Mouse (Mus musculus): ENCODE measurements around the gene Parp6. TPM values are rescaled to one million over a fixed set of nuclear protein-coding genes. Genes with fewer than 3 reads are reported as not detected.

Gene Parp6
- polyA plus RNA-seq, 1 experiment from 2014 or later: 28.2 TPM

- Histone ChIP-seq H3K9ac (ENCODE audit: low read length) (no peak overlapping the region), H3K27me3 (ENCODE audit: control insufficient read depth, insufficient read depth, low read length) (no peaks in the 10 kb centered on the region), H3K4me1 (ENCODE audit: control insufficient read depth, insufficient read depth, low read length) (peaks cover 16% of the 10 kb centered on the region), H3K4me3 (ENCODE audit: low read depth, low read length) (no peak overlapping the region; the same call in 1 of the 2 replicates), H3K27ac (replicated peaks; ENCODE audit: low read depth, low read length) (no peak overlapping the region), H3K36me3 (ENCODE audit: control insufficient read depth, insufficient read depth, low read length) (peaks cover 8% of the 10 kb centered on the region), H3K4me2 (ENCODE audit: low read depth, severe bottlenecking) (peak overlapping the region; percentile 85), H3K9me3 (ENCODE audit: control insufficient read depth, low read length) (no peaks in the 10 kb centered on the region)
- DNase-seq (ENCODE audit: low spot score) (peak; percentile 94), ATAC-seq (ENCODE audit: insufficient number of reproducible peaks, low FRiP score, low TSS enrichment, low read depth) (no peak)
- WGBS: 24% methylated on average over 14 of the region's 14 CpGs
These were observed 42.2 kb downstream of the Parp6 start for GRCm38 (mm10) chr9:59659036-59660026.

- peaks cover 15% of the 10 kb centered on the region for H3K36me3 ChIP-seq (ENCODE audit: control insufficient read depth, insufficient read depth, low read length)
- WGBS: 68% methylated on average over 10 of the region's 10 CpGs
- DNase-seq (ENCODE audit: low spot score) (peak; percentile 23), ATAC-seq (ENCODE audit: insufficient number of reproducible peaks, low FRiP score, low TSS enrichment, low read depth) (no peak)
- H3K9ac ChIP-seq (ENCODE audit: low read length): no peak overlapping the region; the same call in 1 of the 2 replicates
- H3K9me3 ChIP-seq (ENCODE audit: control insufficient read depth, low read length): no peaks in the 10 kb centered on the region
- H3K27me3 ChIP-seq (ENCODE audit: control insufficient read depth, insufficient read depth, low read length): no peaks in the 10 kb centered on the region
- H3K4me3 ChIP-seq (ENCODE audit: low read depth, low read length): no peak overlapping the region
- peaks cover 16% of the 10 kb centered on the region for H3K4me1 ChIP-seq (ENCODE audit: control insufficient read depth, insufficient read depth, low read length)
- no peak overlapping the region for H3K27ac ChIP-seq (replicated peaks; ENCODE audit: low read depth, low read length)
- H3K4me2 ChIP-seq (ENCODE audit: low read depth, severe bottlenecking): no peak overlapping the region
These were observed 43.3 kb downstream of the Parp6 start for GRCm38 (mm10) chr9:59660421-59660820.

GRCm38 (mm10) chr9:59661298-59661975, 44.4 kb downstream of the Parp6 start:
- 74% methylated on average over 6 of the region's 6 CpGs for WGBS
- no peak for ATAC-seq (ENCODE audit: insufficient number of reproducible peaks, low FRiP score, low TSS enrichment, low read depth)
- no peak overlapping the region for H3K27ac ChIP-seq (replicated peaks; ENCODE audit: low read depth, low read length)
- H3K9me3 ChIP-seq (ENCODE audit: control insufficient read depth, low read length): no peaks in the 10 kb centered on the region
- no peaks in the 10 kb centered on the region for H3K27me3 ChIP-seq (ENCODE audit: control insufficient read depth, insufficient read depth, low read length)
- DNase-seq (ENCODE audit: low spot score): no peak
- H3K36me3 ChIP-seq (ENCODE audit: control insufficient read depth, insufficient read depth, low read length): peaks cover 20% of the 10 kb centered on the region
- H3K4me1 ChIP-seq (ENCODE audit: control insufficient read depth, insufficient read depth, low read length): peaks cover 16% of the 10 kb centered on the region
- no peak overlapping the region for H3K4me3 ChIP-seq (ENCODE audit: low read depth, low read length)
- no peak overlapping the region for H3K9ac ChIP-seq (ENCODE audit: low read length)
- no peak overlapping the region for H3K4me2 ChIP-seq (ENCODE audit: low read depth, severe bottlenecking)

GRCm38 (mm10) chr9:59663226-59663625, 46.1 kb downstream of the Parp6 start:
- 85% methylated on average over 7 of the region's 7 CpGs for whole genome bisulfite sequencing
- H3K27ac ChIP-seq (replicated peaks; ENCODE audit: low read depth, low read length): no peak overlapping the region
- no peaks in the 10 kb centered on the region for H3K9me3 ChIP-seq (ENCODE audit: control insufficient read depth, low read length)
- ATAC-seq (ENCODE audit: insufficient number of reproducible peaks, low FRiP score, low TSS enrichment, low read depth): no peak
- no peaks in the 10 kb centered on the region for H3K27me3 ChIP-seq (ENCODE audit: control insufficient read depth, insufficient read depth, low read length)
- DNase-seq (ENCODE audit: low spot score): no peak
- H3K9ac ChIP-seq (ENCODE audit: low read length): no peak overlapping the region
- H3K4me1 ChIP-seq (ENCODE audit: control insufficient read depth, insufficient read depth, low read length): peaks cover 16% of the 10 kb centered on the region
- H3K4me2 ChIP-seq (ENCODE audit: low read depth, severe bottlenecking): no peak overlapping the region
- peaks cover 33% of the 10 kb centered on the region for H3K36me3 ChIP-seq (ENCODE audit: control insufficient read depth, insufficient read depth, low read length)
- no peak overlapping the region for H3K4me3 ChIP-seq (ENCODE audit: low read depth, low read length)

- H3K36me3 ChIP-seq (ENCODE audit: control insufficient read depth, insufficient read depth, low read length): peaks cover 34% of the 10 kb centered on the region
- H3K27me3 ChIP-seq (ENCODE audit: control insufficient read depth, insufficient read depth, low read length): no peaks in the 10 kb centered on the region
- H3K4me2 ChIP-seq (ENCODE audit: low read depth, severe bottlenecking): no peak overlapping the region
- peaks cover 14% of the 10 kb centered on the region; the same call in 1 of the 2 replicates for H3K4me1 ChIP-seq (ENCODE audit: control insufficient read depth, insufficient read depth, low read length)
- no peak overlapping the region for H3K9ac ChIP-seq (ENCODE audit: low read length)
- 67% methylated on average over 3 of the region's 3 CpGs for WGBS
- DNase-seq (ENCODE audit: low spot score): no peak
- ATAC-seq (ENCODE audit: insufficient number of reproducible peaks, low FRiP score, low TSS enrichment, low read depth): no peak
- H3K27ac ChIP-seq (replicated peaks; ENCODE audit: low read depth, low read length): no peak overlapping the region
- H3K4me3 ChIP-seq (ENCODE audit: low read depth, low read length): no peak overlapping the region
- no peaks in the 10 kb centered on the region for H3K9me3 ChIP-seq (ENCODE audit: control insufficient read depth, low read length)
These were observed 46.9 kb downstream of the Parp6 start for GRCm38 (mm10) chr9:59663957-59664356.

GRCm38 (mm10) chr9:59664664-59665256, 47.7 kb downstream of the Parp6 start:
- WGBS: 91% methylated on average over 4 of the region's 4 CpGs
- no peak overlapping the region for H3K27ac ChIP-seq (replicated peaks; ENCODE audit: low read depth, low read length)
- ATAC-seq (ENCODE audit: insufficient number of reproducible peaks, low FRiP score, low TSS enrichment, low read depth): no peak

GRCm38 (mm10) chr9:59666016-59666415, 48.9 kb downstream of the Parp6 start:
- Histone ChIP-seq H3K27ac (replicated peaks; ENCODE audit: low read depth, low read length) (no peak overlapping the region), H3K36me3 (ENCODE audit: control insufficient read depth, insufficient read depth, low read length) (peaks cover 42% of the 10 kb centered on the region), H3K4me3 (ENCODE audit: low read depth, low read length) (no peak overlapping the region), H3K27me3 (ENCODE audit: control insufficient read depth, insufficient read depth, low read length) (no peaks in the 10 kb centered on the region), H3K9ac (ENCODE audit: low read length) (no peak overlapping the region), H3K9me3 (ENCODE audit: control insufficient read depth, low read length) (no peaks in the 10 kb centered on the region), H3K4me2 (ENCODE audit: low read depth, severe bottlenecking) (no peak overlapping the region), H3K4me1 (ENCODE audit: control insufficient read depth, insufficient read depth, low read length) (0 out of 2 replicates have a peak, but pooled peaks cover 2% of the 10 kb centered on the region)
- DNase-seq (ENCODE audit: low spot score) (no peak), ATAC-seq (ENCODE audit: insufficient number of reproducible peaks, low FRiP score, low TSS enrichment, low read depth) (no peak)
- WGBS: 84% methylated on average over 8 of the region's 8 CpGs

More at GRCm38 (mm10) chr9:59664664-59665256, 47.7 kb downstream of the Parp6 start:
- Histone ChIP-seq H3K27me3 (ENCODE audit: control insufficient read depth, insufficient read depth, low read length) (no peaks in the 10 kb centered on the region), H3K4me1 (ENCODE audit: control insufficient read depth, insufficient read depth, low read length) (peaks cover 10% of the 10 kb centered on the region; the same call in 1 of the 2 replicates), H3K4me3 (ENCODE audit: low read depth, low read length) (no peak overlapping the region), H3K9ac (ENCODE audit: low read length) (no peak overlapping the region), H3K4me2 (ENCODE audit: low read depth, severe bottlenecking) (no peak overlapping the region), H3K36me3 (ENCODE audit: control insufficient read depth, insufficient read depth, low read length) (peaks cover 39% of the 10 kb centered on the region), H3K9me3 (ENCODE audit: control insufficient read depth, low read length) (no peaks in the 10 kb centered on the region)
- no peak for DNase-seq (ENCODE audit: low spot score)

GRCm38 (mm10) chr9:59666813-59667212, 49.7 kb downstream of the Parp6 start:
- no peak overlapping the region for H3K9ac ChIP-seq (ENCODE audit: low read length)
- H3K27ac ChIP-seq (replicated peaks; ENCODE audit: low read depth, low read length): no peak overlapping the region
- H3K27me3 ChIP-seq (ENCODE audit: control insufficient read depth, insufficient read depth, low read length): no peaks in the 10 kb centered on the region
- no peak overlapping the region for H3K4me3 ChIP-seq (ENCODE audit: low read depth, low read length)
- DNase-seq (ENCODE audit: low spot score) (no peak), ATAC-seq (ENCODE audit: insufficient number of reproducible peaks, low FRiP score, low TSS enrichment, low read depth) (no peak)
- H3K9me3 ChIP-seq (ENCODE audit: control insufficient read depth, low read length): no peaks in the 10 kb centered on the region
- H3K4me2 ChIP-seq (ENCODE audit: low read depth, severe bottlenecking): no peak overlapping the region
- peaks cover 42% of the 10 kb centered on the region for H3K36me3 ChIP-seq (ENCODE audit: control insufficient read depth, insufficient read depth, low read length)
- WGBS: 86% methylated on average over 1 of the region's 1 CpGs
- no peaks in the 10 kb centered on the region for H3K4me1 ChIP-seq (ENCODE audit: control insufficient read depth, insufficient read depth, low read length)
